In genomic region chr8:15729075-15729474, GRCm38 (mm10) we compare ENCODE assay signal across 9 mouse cellular contexts.
DNase-seq lines count a peak whose midpoint lies in the region; ATAC-seq and TF ChIP-seq lines count a peak whose summit lies in the region.
"Had no signal": no experiment of that assay in that cellular context is flagged by ENCODE, and none has a peak within 500 bp of the region (broad histone marks: within the 10 kb centered on the region; RNA-seq: fewer than 3 reads in every experiment).

No protein-coding gene starts in this region.

- H3K36me3 ChIP-seq in heart, embryonic 11.5 days (ENCODE audit: control insufficient read depth, insufficient read depth, low read length), result no peaks in the 10 kb centered on the region
- H3K36me3 ChIP-seq in forebrain, embryonic 11.5 days (ENCODE audit: control insufficient read depth, insufficient read depth, low read length), result no peaks in the 10 kb centered on the region
- no peaks in the 10 kb centered on the region for H3K36me3 ChIP-seq in kidney, adult 2 months (ENCODE audit: control insufficient read depth, insufficient read depth, low read length)

- H3K9ac ChIP-seq in heart, embryonic 11.5 days (ENCODE audit: low read depth, low read length), result no peak overlapping the region
- no peak overlapping the region for H3K9ac ChIP-seq in forebrain, embryonic 11.5 days (ENCODE audit: low read length)

- intact Hi-C loops in left cerebral cortex, postnatal 14 days (cut with DNase I), result loop anchor here (5.0 kb wide), 3 partner anchors 127 to 457 kb away; no protein-coding TSS in a partner anchor

- peak; percentile 11 to 58 for DNase-seq in heart, adult 18-20 months
- peak; percentile 66 to 78 for DNase-seq in adrenal gland, postnatal 36 days
- peak; percentile 66 for DNase-seq in forebrain, embryonic 11.5 days (ENCODE audit: low spot score)
- DNase-seq in kidney, adult 2 months, result peak; percentile 51
- peak; percentile 47 to 73 for DNase-seq in left cerebral cortex, postnatal 14 days (ENCODE audit: low spot score in 2 of 2)
- no peak for DNase-seq in yolk sac, embryonic 10.5 days (ENCODE audit: low spot score)

- H3K4me3 ChIP-seq in heart, embryonic 11.5 days (ENCODE audit: low read depth, low read length), result no peak overlapping the region
- H3K4me3 ChIP-seq in forebrain, embryonic 11.5 days (ENCODE audit: low read depth, low read length), result no peak overlapping the region
- no peak overlapping the region for H3K4me3 ChIP-seq in kidney, adult 2 months (ENCODE audit: insufficient read depth, low read depth, low read length)
- no peak overlapping the region for H3K4me3 ChIP-seq in olfactory bulb, adult 2 months (ENCODE audit: insufficient read depth, low read depth, low read length)
- H3K4me3 ChIP-seq: myocyte had no signal

- 7% methylated on average over 1 of the region's 1 CpGs for WGBS in heart, embryonic 11.5 days (ENCODE audit: insufficient replicate concordance)
- WGBS in forebrain, embryonic 11.5 days, result 0% methylated on average over 1 of the region's 1 CpGs
- 9% methylated on average over 1 of the region's 1 CpGs for WGBS in kidney, adult 2 months
- 3% methylated on average over 1 of the region's 1 CpGs for WGBS in olfactory bulb, adult 2 months

- H3K4me2 ChIP-seq in heart, embryonic 11.5 days, result no peak overlapping the region
- no peak overlapping the region for H3K4me2 ChIP-seq in forebrain, embryonic 11.5 days (ENCODE audit: low read depth, low read length, severe bottlenecking)

- H3K27ac ChIP-seq in heart, embryonic 11.5 days (ENCODE audit: low read depth, low read length), result no peak overlapping the region
- H3K27ac ChIP-seq in forebrain, embryonic 11.5 days (ENCODE audit: low read depth, low read length), result no peak overlapping the region
- H3K27ac ChIP-seq in kidney, adult 2 months (ENCODE audit: insufficient read depth, low read depth, low read length), result no peak overlapping the region
- no peak overlapping the region for H3K27ac ChIP-seq in olfactory bulb, adult 2 months (ENCODE audit: insufficient read depth, low read depth, low read length)

- no peaks in the 10 kb centered on the region for H3K4me1 ChIP-seq in heart, embryonic 11.5 days (ENCODE audit: control insufficient read depth, insufficient read depth, low read length)
- no peaks in the 10 kb centered on the region for H3K4me1 ChIP-seq in forebrain, embryonic 11.5 days (replicated peaks; ENCODE audit: control insufficient read depth, insufficient read depth, low read length)
- no peaks in the 10 kb centered on the region for H3K4me1 ChIP-seq in kidney, adult 2 months (ENCODE audit: control insufficient read depth, insufficient read depth, low read length)
- H3K4me1 ChIP-seq in olfactory bulb, adult 2 months (ENCODE audit: control insufficient read depth, insufficient read depth, low read length), result no peaks in the 10 kb centered on the region

- no peaks in the 10 kb centered on the region for H3K9me3 ChIP-seq in heart, embryonic 11.5 days (replicated peaks; ENCODE audit: control insufficient read depth, low read length)
- H3K9me3 ChIP-seq in forebrain, embryonic 11.5 days (ENCODE audit: control insufficient read depth, low read length), result no peaks in the 10 kb centered on the region

- TF ChIP-seq POLR2A in kidney, adult 2 months (IDR thresholded peaks at IDR 0.05; ENCODE audit: low read depth, low read length), result no peak
- TF ChIP-seq POLR2A in olfactory bulb, adult 2 months (IDR thresholded peaks at IDR 0.05; ENCODE audit: insufficient read depth, low read depth, low read length), result no peak

- TF ChIP-seq CTCF in kidney, adult 2 months (conservative IDR thresholded peaks at IDR 0.05; ENCODE audit: insufficient read depth, insufficient read length, low read depth, low read length), result peak; percentile 65
- peak; percentile 72; the same call in 1 of the 2 replicates for TF ChIP-seq CTCF in olfactory bulb, adult 2 months (IDR thresholded peaks at IDR 0.05; ENCODE audit: insufficient read depth, low read depth, low read length)

- no peak for ATAC-seq in heart, embryonic 11.5 days (replicated peaks; ENCODE audit: insufficient number of reproducible peaks, low FRiP score, low TSS enrichment)
- no peak for ATAC-seq in forebrain, embryonic 11.5 days (replicated peaks; ENCODE audit: low FRiP score)

- H3K27me3 ChIP-seq in heart, embryonic 11.5 days (ENCODE audit: control insufficient read depth, insufficient read depth, low read length), result no peaks in the 10 kb centered on the region
- H3K27me3 ChIP-seq in forebrain, embryonic 11.5 days (ENCODE audit: control insufficient read depth, insufficient read depth, low read length), result no peaks in the 10 kb centered on the region
- no peaks in the 10 kb centered on the region for H3K27me3 ChIP-seq in kidney, adult 2 months (replicated peaks; ENCODE audit: control insufficient read depth, insufficient read depth, low read length)
